In genomic region chr6:47244642-47245041, GRCm38 (mm10) we compare ENCODE assay signal across 8 mouse cellular contexts.
DNase-seq lines count a peak whose midpoint lies in the region; ATAC-seq and TF ChIP-seq lines count a peak whose summit lies in the region.

No protein-coding gene starts in this region.

- 9% methylated on average over 7 of the region's 7 CpGs for WGBS in forebrain, embryonic 12.5 days
- WGBS in limb, embryonic 10.5 days = 29% methylated on average over 7 of the region's 7 CpGs
- 9% methylated on average over 7 of the region's 7 CpGs for WGBS in neural tube, embryonic 14.5 days

- no peak for DNase-seq in layer of hippocampus, adult 2 months (ENCODE audit: low spot score in 2 of 2)
- no peak for DNase-seq in layer of hippocampus, adult 9-10 months (ENCODE audit: low spot score)
- no peak for DNase-seq in limb, embryonic 10.5 days (ENCODE audit: low spot score)
- no peak for DNase-seq in left cerebral cortex, adult 9 months (ENCODE audit: low spot score in 2 of 2)
- DNase-seq in urinary bladder, adult 2 months (ENCODE audit: low spot score) = no peak
- no peak for DNase-seq in layer of hippocampus, postnatal 25 days (ENCODE audit: extremely low spot score in 1 of 2, low spot score in 1 of 2)

- H3K4me2 ChIP-seq in forebrain, embryonic 12.5 days = peak overlapping the region; percentile 67
- peak overlapping the region; percentile 40 for H3K4me2 ChIP-seq in neural tube, embryonic 14.5 days (ENCODE audit: low read depth, low read length)

- no peaks in the 10 kb centered on the region for H3K9me3 ChIP-seq in forebrain, embryonic 12.5 days
- H3K9me3 ChIP-seq in limb, embryonic 10.5 days (replicated peaks) = no peaks in the 10 kb centered on the region
- H3K9me3 ChIP-seq in neural tube, embryonic 14.5 days (ENCODE audit: control insufficient read depth, low read length) = no peaks in the 10 kb centered on the region

- H3K27me3 ChIP-seq in forebrain, embryonic 12.5 days = no peaks in the 10 kb centered on the region
- peaks cover 24% of the 10 kb centered on the region for H3K27me3 ChIP-seq in limb, embryonic 10.5 days (ENCODE audit: low read depth, poor library complexity, severe bottlenecking)
- H3K27me3 ChIP-seq in neural tube, embryonic 14.5 days (ENCODE audit: control insufficient read depth, insufficient read depth, low read length) = no peaks in the 10 kb centered on the region

- peak overlapping the region; percentile 43; the same call in 1 of the 2 replicates for H3K27ac ChIP-seq in layer of hippocampus, adult 2 months
- H3K27ac ChIP-seq in forebrain, embryonic 12.5 days = peak overlapping the region; percentile 92
- peak overlapping the region; percentile 51; the same call in 1 of the 2 replicates for H3K27ac ChIP-seq in limb, embryonic 10.5 days
- peak overlapping the region; percentile 75 for H3K27ac ChIP-seq in neural tube, embryonic 14.5 days (ENCODE audit: low read depth, low read length)

- peak overlapping the region; percentile 51 for H3K4me3 ChIP-seq in layer of hippocampus, adult 2 months
- H3K4me3 ChIP-seq in forebrain, embryonic 12.5 days (replicated peaks) = peak overlapping the region; percentile 54
- H3K4me3 ChIP-seq in limb, embryonic 10.5 days = peak overlapping the region; percentile 30; the same call in 1 of the 2 replicates
- H3K4me3 ChIP-seq in neural tube, embryonic 14.5 days (ENCODE audit: low read depth, low read length) = peak overlapping the region; percentile 37

- ATAC-seq in forebrain, embryonic 12.5 days (ENCODE audit: low FRiP score) = peak; percentile 75
- peak; percentile 85 for ATAC-seq in neural tube, embryonic 14.5 days (ENCODE audit: low read depth)

- H3K36me3 ChIP-seq in forebrain, embryonic 12.5 days (replicated peaks) = peaks cover 9% of the 10 kb centered on the region; the same call in 1 of the 2 replicates
- no peaks in the 10 kb centered on the region for H3K36me3 ChIP-seq in limb, embryonic 10.5 days
- H3K36me3 ChIP-seq in neural tube, embryonic 14.5 days (ENCODE audit: control insufficient read depth, insufficient read depth, low read length) = no peaks in the 10 kb centered on the region

- H3K4me1 ChIP-seq in forebrain, embryonic 12.5 days = peaks cover 52% of the 10 kb centered on the region
- H3K4me1 ChIP-seq in limb, embryonic 10.5 days = peaks cover 25% of the 10 kb centered on the region
- peaks cover 5% of the 10 kb centered on the region; the same call in 1 of the 2 replicates for H3K4me1 ChIP-seq in neural tube, embryonic 14.5 days (ENCODE audit: control insufficient read depth, insufficient read depth, low read length)

- TF ChIP-seq CTCF in layer of hippocampus, adult 2 months (conservative IDR thresholded peaks at IDR 0.05) = no peak

- peak overlapping the region; percentile 65 for H3K9ac ChIP-seq in forebrain, embryonic 12.5 days
- peak overlapping the region; percentile 47 for H3K9ac ChIP-seq in neural tube, embryonic 14.5 days (replicated peaks; ENCODE audit: low read depth, low read length)
